Mouse (Mus musculus) stomach, postnatal 0 days (tissue): ENCODE data around the gene Cfl1. TPM values are rescaled to one million over a fixed set of nuclear protein-coding genes. Genes with fewer than 3 reads are reported as not detected.

Experiments
- ATAC-seq: fragments of 200-750 bp; cut with Nextera tagmentation; 2 replicates; pipeline ENCODE4 v1.8.0; 2017; ENCODE audit not compliant: low FRiP score, low TSS enrichment
- DNase-seq: peaks from one replicate; pipeline ENCODE4 v3.0.0-alpha.2; 2016; ENCODE audit warnings: low spot score
- H3K27ac ChIP-seq: fragments of 300-500 bp; sonication (generic); replicated peaks from 2 replicates; pipeline ENCODE4 v1.5.1; 2014; ENCODE audit warnings: mild to moderate bottlenecking, control low read depth
- H3K27me3 ChIP-seq: fragments of 300-500 bp; sonication (generic); 2 replicates; pipeline ENCODE4 v1.6.1; 2014; ENCODE audit warnings: low read length; ENCODE audit not compliant: control insufficient read depth, insufficient read depth
- H3K36me3 ChIP-seq: fragments of 300-500 bp; sonication (generic); 2 replicates; pipeline ENCODE4 v1.6.1; 2014; ENCODE audit warnings: low read length, mixed read lengths; ENCODE audit not compliant: control insufficient read depth, insufficient read depth
- H3K4me1 ChIP-seq: fragments of 300-500 bp; sonication (generic); replicated peaks from 2 replicates; pipeline ENCODE4 v1.6.1; 2014; ENCODE audit warnings: antibody characterized with exemption; ENCODE audit not compliant: control insufficient read depth, insufficient read depth
- H3K4me2 ChIP-seq: fragments of 300-500 bp; sonication (generic); replicated peaks from 2 replicates; pipeline ENCODE4 v1.6.1; 2014; ENCODE audit warnings: low read depth, mild to moderate bottlenecking, control low read depth, moderate library complexity
- H3K4me3 ChIP-seq: fragments of 300-500 bp; sonication (generic); 2 replicates; pipeline ENCODE4 v1.5.1; 2014; ENCODE audit warnings: low read depth, low read length, control low read depth
- H3K9ac ChIP-seq: fragments of 300-500 bp; sonication (generic); 2 replicates; pipeline ENCODE4 v1.6.1; 2014; ENCODE audit warnings: mild to moderate bottlenecking, low read length, control low read depth, mixed read lengths
- H3K9me3 ChIP-seq: fragments of 300-500 bp; sonication (generic); 2 replicates; pipeline ENCODE4 v1.6.1; 2016; ENCODE audit warnings: low read length; ENCODE audit not compliant: control insufficient read depth
- CTCF ChIP-seq: IDR thresholded peaks from 2 replicates; pipeline ENCODE4 v1.5.1; 2016; ENCODE audit warnings: antibody characterized with exemption, low read depth, mild to moderate bottlenecking, moderate library complexity
- EP300 ChIP-seq: optimal IDR thresholded peaks from 2 replicates; pipeline ENCODE3; 2016; ENCODE audit warnings: antibody characterized with exemption
- WGBS: fragments of 180-500 bp; shearing (Covaris S2); extraction: QIAGEN DNeasy Blood & Tissue Kit; methylation state at CpG from one replicate; pipeline ENCODE4 v1.1.7; 2014; 5-methylcytosine and 5-hydroxymethylcytosine counted together
- polyA plus RNA-seq: library from polyadenylated mRNA; unstranded; fragments of >200 nt; fragmentation: Nextera tagmentation; extraction: Ambion mirVana; gene quantifications from 2 replicates; pipeline ENCODE4 v1.2.1, GENCODE M21; 2015

The Cfl1 gene
- polyA plus RNA-seq, 1 experiment from 2014 or later, result 1,389 TPM

GRCm38 (mm10) chr19:5510031-5511026 lies 20.1 kb downstream of the Cfl1 start, which contains the start of gene Snx32:
Gene Snx32, minus strand, starts transcription at chr19:5510538.
- Histone ChIP-seq H3K9ac (peak within 1 kb of the TSS; percentile 59), H3K27me3 (no peaks in the 10 kb centered on the region), H3K4me2 (peak within 1 kb of the TSS; percentile 77), H3K9me3 (no peaks in the 10 kb centered on the region), H3K27ac (peak within 1 kb of the TSS; percentile 67; the same call in 1 of the 2 replicates), H3K36me3 (no peaks in the 10 kb centered on the region), H3K4me1 (peaks cover 5% of the 10 kb centered on the region; the same call in 1 of the 2 replicates), H3K4me3 (peak within 1 kb of the TSS; percentile 44)
- ATAC-seq (peak; percentile 98), DNase-seq (peak; percentile 90)
- peak; percentile 56 for TF ChIP-seq CTCF
- TF ChIP-seq EP300, result no peak
- 2% methylated on average over 47 of the region's 47 CpGs for WGBS

- Histone ChIP-seq H3K27ac (peak overlapping the region; percentile 67; the same call in 1 of the 2 replicates), H3K4me1 (peaks cover 5% of the 10 kb centered on the region; the same call in 1 of the 2 replicates), H3K27me3 (no peaks in the 10 kb centered on the region), H3K9me3 (no peaks in the 10 kb centered on the region), H3K36me3 (no peaks in the 10 kb centered on the region), H3K4me2 (peak overlapping the region; percentile 77), H3K4me3 (peak overlapping the region; percentile 44), H3K9ac (peak overlapping the region; percentile 59)
- WGBS, result 41% methylated on average over 15 of the region's 15 CpGs
- no peak for DNase-seq
- ATAC-seq, result no peak
- TF ChIP-seq CTCF (no peak), EP300 (no peak)
Measured at GRCm38 (mm10) chr19:5511074-5511632, 20.9 kb downstream of the Cfl1 start.

- Histone ChIP-seq H3K9ac (no peak overlapping the region), H3K9me3 (no peaks in the 10 kb centered on the region), H3K4me1 (peaks cover 5% of the 10 kb centered on the region; the same call in 1 of the 2 replicates), H3K4me3 (no peak overlapping the region), H3K27ac (no peak overlapping the region), H3K36me3 (no peaks in the 10 kb centered on the region), H3K27me3 (no peaks in the 10 kb centered on the region), H3K4me2 (peak overlapping the region; percentile 25)
- ATAC-seq, result no peak
- TF ChIP-seq EP300 (no peak), CTCF (no peak)
- WGBS, result 70% methylated on average over 12 of the region's 12 CpGs
- no peak for DNase-seq
Measured at GRCm38 (mm10) chr19:5512091-5513004, 22.1 kb downstream of the Cfl1 start.

- Histone ChIP-seq H3K27me3 (no peaks in the 10 kb centered on the region), H3K9ac (no peak overlapping the region), H3K9me3 (no peaks in the 10 kb centered on the region), H3K4me1 (peaks cover 5% of the 10 kb centered on the region; the same call in 1 of the 2 replicates), H3K4me3 (no peak overlapping the region), H3K4me2 (no peak overlapping the region), H3K27ac (no peak overlapping the region), H3K36me3 (no peaks in the 10 kb centered on the region)
- 75% methylated on average over 3 of the region's 3 CpGs for WGBS
- DNase-seq (no peak), ATAC-seq (no peak)
- TF ChIP-seq CTCF (no peak), EP300 (no peak)
Measured at GRCm38 (mm10) chr19:5513005-5513349, 22.7 kb downstream of the Cfl1 start.

GRCm38 (mm10) chr19:5515840-5516777 lies 25.9 kb downstream of the Cfl1 start:
- TF ChIP-seq CTCF (peak; percentile 50), EP300 (no peak)
- ATAC-seq, result no peak

More at GRCm38 (mm10) chr19:5515840-5516777, 25.9 kb downstream of the Cfl1 start:
- no peak for DNase-seq
- H3K27ac ChIP-seq, result no peak overlapping the region
- no peaks in the 10 kb centered on the region for H3K27me3 ChIP-seq
- no peaks in the 10 kb centered on the region for H3K36me3 ChIP-seq
- H3K4me2 ChIP-seq, result no peak overlapping the region
- 85% methylated on average over 7 of the region's 7 CpGs for WGBS
- H3K4me1 ChIP-seq, result peaks cover 2% of the 10 kb centered on the region; the same call in 1 of the 2 replicates
- no peak overlapping the region for H3K9ac ChIP-seq
- no peaks in the 10 kb centered on the region for H3K9me3 ChIP-seq
- H3K4me3 ChIP-seq, result no peak overlapping the region
